Mouse (Mus musculus) CD4-positive, CD25-positive, alpha-beta regulatory T cell, adult 4 months (primary cell): ENCODE results near the gene Inpp5a. TPM values are rescaled to one million over a fixed set of nuclear protein-coding genes. Genes with fewer than 3 reads are reported as not detected.

ENCODE experiments used
- ATAC-seq: one replicate; pipeline ENCODE4 v1.8.0; 2017
- polyA plus RNA-seq, 2 experiments: library from polyadenylated mRNA; unstranded; fragments of 100-300 nt; shearing (Covaris generic); gene quantifications; one replicate each; pipeline ENCODE4 v1.2.1; 2017

The Inpp5a gene
- polyA plus RNA-seq, 2 experiments from 2014 or later: 8.8 to 11.7 TPM

GRCm38 (mm10) chr7:139583094-139583737 lies 194.3 kb downstream of the Inpp5a start:
- ATAC-seq: no peak

GRCm38 (mm10) chr7:139584221-139585175 lies 195.6 kb downstream of the Inpp5a start:
- ATAC-seq: no peak

GRCm38 (mm10) chr7:139585183-139585821 lies 196.4 kb downstream of the Inpp5a start:
- no peak for ATAC-seq

- no peak for ATAC-seq
Measured at GRCm38 (mm10) chr7:139587919-139588318, 199.0 kb downstream of the Inpp5a start.

GRCm38 (mm10) chr7:139590302-139590701 lies 201.4 kb downstream of the Inpp5a start:
- ATAC-seq: no peak

- ATAC-seq: no peak
Measured at GRCm38 (mm10) chr7:139591311-139591710, 202.4 kb downstream of the Inpp5a start.

GRCm38 (mm10) chr7:139595311-139595710 lies 206.4 kb downstream of the Inpp5a start:
- ATAC-seq: no peak

GRCm38 (mm10) chr7:139595862-139596261 lies 207.0 kb downstream of the Inpp5a start:
- ATAC-seq: no peak

GRCm38 (mm10) chr7:139610328-139610727 lies 221.4 kb downstream of the Inpp5a start:
- no peak for ATAC-seq

GRCm38 (mm10) chr7:139615767-139616766 lies 227.2 kb downstream of the Inpp5a start:
- ATAC-seq: no peak

- ATAC-seq: no peak
Measured at GRCm38 (mm10) chr7:139622568-139622967, 233.7 kb downstream of the Inpp5a start.

- ATAC-seq: no peak
Measured at GRCm38 (mm10) chr7:139625156-139625555, 236.2 kb downstream of the Inpp5a start.

Other genes starting within 250 kb of the Inpp5a start
- gene Lrrc27, start 176.1 kb upstream of the Inpp5a start, polyA plus RNA-seq: 1 to 10 TPM; 4.4 to 4.8 TPM
- under 1 TPM in 1 of 2 experiments, not detected in 1; 0.43 TPM for gene Stk32c, start 175.8 kb upstream of the Inpp5a start, polyA plus RNA-seq
- 1 to 10 TPM; 2.0 to 5.6 TPM for gene Pwwp2b, start 140.6 kb upstream of the Inpp5a start, polyA plus RNA-seq
- not detected for gene Nkx6-2, start 193.7 kb downstream of the Inpp5a start, polyA plus RNA-seq